Mouse (Mus musculus): ENCODE data around the gene Esf1. TPM values are rescaled to one million over a fixed set of nuclear protein-coding genes. Genes with fewer than 3 reads are reported as not detected.
"Not testable (repeated sequence)": the region's sequence is repeated elsewhere in the genome, so short reads cannot be mapped to it uniquely, and the experiment has no call there.

Gene Esf1
- total RNA-seq, 1 experiment from 2014 or later = 54.8 TPM

DNA sequence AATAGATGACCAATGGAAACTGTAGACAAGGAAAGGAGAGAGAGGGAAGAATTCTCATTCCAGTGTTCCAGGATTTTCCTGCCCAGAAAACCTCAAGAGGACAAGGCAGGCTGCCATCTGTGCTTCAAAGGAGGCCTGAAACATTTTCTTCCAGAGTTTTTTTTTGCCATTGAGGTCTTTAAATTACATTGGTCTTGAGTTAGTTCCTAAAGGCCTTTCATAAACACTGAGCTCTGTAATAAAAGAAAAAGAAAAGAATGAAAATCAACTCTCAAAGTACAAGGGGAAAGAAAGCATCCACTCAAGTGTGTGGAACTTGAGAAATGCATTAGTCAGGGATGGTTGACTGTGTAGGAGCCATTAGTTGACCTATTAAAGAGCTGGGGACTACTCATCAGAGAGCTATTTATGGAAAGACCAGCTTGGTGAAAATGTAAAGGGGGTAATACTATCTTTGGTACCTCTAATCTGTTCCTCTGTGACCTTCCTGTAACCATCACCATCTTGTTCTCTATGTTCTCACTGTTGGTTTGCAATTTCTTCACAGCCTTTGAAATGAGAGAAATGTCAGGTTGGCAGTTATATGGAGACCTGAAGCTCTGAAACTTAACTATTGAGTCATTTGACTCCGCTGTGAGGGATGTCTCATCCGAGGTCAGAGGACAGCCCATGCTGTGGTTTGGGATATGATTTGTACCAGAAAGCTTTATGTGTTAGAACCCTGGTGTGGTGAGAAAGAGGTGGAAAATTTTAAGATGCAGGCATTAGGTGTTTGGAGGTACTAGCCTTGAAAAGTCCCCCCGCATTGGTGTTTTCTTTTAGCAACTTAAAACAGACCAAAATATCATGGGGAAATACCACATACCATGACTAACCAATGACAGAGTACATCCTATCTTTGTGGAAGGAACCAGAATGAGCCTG is 69.6 kb downstream of the Esf1 start:
- ATAC-seq (replicated peaks; ENCODE audit: insufficient number of reproducible peaks, low FRiP score, low TSS enrichment, poor library complexity, severe bottlenecking) = no peak

DNA sequence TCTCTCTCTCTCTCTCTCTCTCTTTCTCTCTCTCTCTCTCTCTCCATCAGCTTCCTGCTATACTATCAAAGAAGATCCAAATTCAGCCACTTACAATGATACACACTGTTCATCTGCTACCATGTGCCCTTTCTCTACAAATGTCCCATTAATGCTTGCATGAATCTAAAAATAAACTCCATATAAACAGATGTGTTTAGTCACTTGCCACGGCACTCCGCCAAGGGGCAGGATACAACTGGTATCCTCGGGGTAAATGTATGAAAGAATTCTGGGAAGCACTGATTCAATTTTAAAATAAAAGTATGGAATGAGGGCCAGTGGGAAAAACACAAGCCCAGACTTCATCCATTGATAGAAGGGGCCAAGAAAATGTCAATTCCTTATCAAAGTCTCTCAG is 70.4 kb downstream of the Esf1 start:
- ATAC-seq (replicated peaks; ENCODE audit: insufficient number of reproducible peaks, low FRiP score, low TSS enrichment, poor library complexity, severe bottlenecking) = no peak

DNA sequence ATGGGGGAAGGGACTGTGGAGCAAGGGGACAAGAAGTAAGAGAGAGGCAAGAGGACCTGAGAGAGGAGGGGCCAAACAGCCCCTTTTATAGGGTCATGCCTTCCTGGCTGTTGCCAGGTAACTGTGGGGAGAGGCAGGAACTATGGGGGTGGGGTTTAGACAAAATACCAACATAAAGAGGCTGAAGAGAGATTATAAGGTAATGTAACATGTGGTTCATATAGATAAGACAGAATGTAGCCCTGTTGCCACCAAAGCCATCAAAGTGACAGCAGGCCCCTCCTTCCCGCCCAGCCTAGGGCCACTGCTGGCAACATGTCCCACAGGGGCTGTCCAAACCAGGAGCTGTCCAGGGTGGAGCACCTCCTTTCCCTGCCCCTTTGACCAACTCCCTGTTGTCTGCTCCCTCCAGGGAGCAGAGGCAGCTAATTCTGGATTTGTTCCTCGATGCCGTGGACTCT is 73.2 kb downstream of the Esf1 start:
- ATAC-seq (replicated peaks; ENCODE audit: insufficient number of reproducible peaks, low FRiP score, low TSS enrichment, poor library complexity, severe bottlenecking) = no peak

DNA sequence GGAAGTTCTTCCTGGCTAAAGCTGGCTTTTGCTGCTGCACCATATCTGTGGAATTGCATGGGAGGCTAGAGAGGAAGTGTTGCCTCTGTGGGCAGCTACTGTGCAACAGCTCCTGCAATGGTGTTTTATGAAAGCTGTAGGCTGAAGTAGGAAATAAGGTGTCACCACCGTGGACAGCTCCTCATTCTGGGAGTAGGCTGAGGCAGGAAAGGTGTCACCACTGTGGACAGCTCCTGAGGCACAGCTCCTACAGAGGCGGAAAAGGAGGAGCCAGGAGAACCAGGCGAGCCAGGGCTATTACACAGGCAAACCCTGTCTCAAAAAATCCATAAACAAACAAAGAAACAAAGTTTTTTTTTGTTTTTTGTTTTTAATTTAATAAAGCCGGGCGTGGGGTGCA is 74.3 kb downstream of the Esf1 start:
- no peak for ATAC-seq (replicated peaks; ENCODE audit: insufficient number of reproducible peaks, low FRiP score, low TSS enrichment, poor library complexity, severe bottlenecking)

DNA sequence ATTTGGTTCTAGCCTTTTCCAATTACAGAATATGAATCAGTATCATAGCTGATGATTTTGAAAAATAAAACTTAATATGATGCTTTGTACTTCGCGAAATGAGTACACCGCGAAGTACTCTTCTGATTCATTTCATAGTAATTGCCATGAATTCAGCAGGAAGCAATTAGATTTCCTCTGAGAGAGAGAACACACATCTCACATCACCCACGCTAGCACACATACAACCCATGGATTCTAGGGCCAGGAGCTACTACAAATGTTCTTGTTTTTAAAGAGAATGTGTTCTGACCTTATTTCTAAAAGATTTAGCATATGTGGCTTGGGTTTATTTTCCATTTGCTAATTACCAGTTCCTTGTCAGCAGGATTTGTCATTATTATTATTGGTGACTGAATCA is 76.9 kb downstream of the Esf1 start:
- no peak for ATAC-seq (replicated peaks; ENCODE audit: insufficient number of reproducible peaks, low FRiP score, low TSS enrichment, poor library complexity, severe bottlenecking)

DNA sequence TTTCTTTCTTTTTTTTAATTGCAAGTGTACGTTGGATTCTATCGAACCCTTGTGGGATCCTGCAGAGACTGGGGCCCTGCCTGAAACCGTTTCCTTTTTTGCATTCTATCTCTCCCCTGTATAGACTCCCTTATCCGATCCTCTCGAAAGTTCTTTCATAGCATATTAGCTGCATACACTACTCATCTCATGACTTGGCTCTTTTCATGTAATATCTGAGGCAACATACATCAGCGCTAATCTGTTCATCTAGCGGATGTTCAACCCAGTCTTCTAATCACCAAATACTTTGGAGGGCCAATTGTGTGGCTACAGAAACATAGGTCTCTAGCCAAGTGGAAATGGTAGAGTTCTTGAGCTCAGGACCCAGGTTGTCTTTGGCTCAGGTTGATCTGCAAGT is 86.1 kb downstream of the Esf1 start:
- ATAC-seq (replicated peaks; ENCODE audit: insufficient number of reproducible peaks, low FRiP score, low TSS enrichment, poor library complexity, severe bottlenecking) = no peak

DNA sequence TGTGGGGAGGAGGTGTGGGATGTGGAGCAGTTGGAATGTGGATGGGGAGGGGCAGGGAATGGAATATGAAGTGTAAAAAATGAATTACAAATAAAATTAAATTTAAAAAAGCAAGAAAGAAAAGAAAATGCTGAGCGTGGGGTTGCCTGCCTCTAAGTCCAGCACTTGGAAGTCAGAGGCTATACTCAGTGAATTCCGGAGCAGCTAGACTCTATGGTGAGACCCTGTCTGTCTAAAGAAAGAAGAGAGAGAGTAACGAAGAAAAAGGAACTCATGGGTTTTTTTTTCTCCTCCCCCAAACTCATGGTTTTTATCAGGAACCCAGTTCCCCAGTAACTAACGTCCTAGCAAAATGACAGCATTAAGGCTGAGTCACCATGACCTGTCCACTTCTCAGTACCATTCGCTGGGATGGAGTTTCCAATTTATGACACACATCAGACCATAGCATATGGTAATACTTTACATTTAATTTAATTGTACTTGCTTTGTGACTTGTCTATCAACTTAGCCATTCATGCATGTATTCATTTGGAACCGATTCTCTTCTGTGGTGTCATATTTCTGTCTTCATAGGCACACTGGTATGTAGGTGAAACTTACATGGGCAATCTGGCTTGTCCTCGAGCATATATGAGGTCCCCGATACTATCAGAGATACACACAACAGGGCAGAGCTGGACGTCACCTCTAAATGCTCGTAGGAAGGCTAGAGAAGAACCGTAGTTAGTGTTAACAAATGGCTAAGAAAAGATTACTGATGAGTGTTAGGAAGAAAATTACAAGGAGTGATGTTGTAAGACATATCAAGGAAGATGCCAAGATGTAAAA is 89.4 kb downstream of the Esf1 start:
- ATAC-seq (replicated peaks; ENCODE audit: insufficient number of reproducible peaks, low FRiP score, low TSS enrichment, poor library complexity, severe bottlenecking) = no peak

DNA sequence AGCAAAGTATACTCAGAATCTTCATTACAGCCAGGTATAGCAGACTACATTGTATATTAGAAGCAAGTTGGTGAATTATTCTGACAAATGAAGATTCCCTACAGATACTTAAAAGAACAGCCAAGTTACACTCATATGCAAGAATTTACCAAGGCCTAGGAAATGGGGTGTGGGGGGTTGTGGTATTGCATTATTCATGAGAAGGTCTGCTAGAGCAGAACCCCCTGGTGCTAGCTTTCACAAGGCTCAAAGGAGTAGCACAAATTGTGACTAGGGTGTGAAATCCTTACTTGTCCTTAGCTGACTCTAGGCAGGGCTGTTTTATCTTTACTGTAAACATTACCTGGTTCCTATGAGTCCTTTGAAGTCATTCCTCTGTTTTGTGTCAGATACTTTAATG is 91.1 kb downstream of the Esf1 start:
- not testable (repeated sequence) for ATAC-seq (replicated peaks; ENCODE audit: insufficient number of reproducible peaks, low FRiP score, low TSS enrichment, poor library complexity, severe bottlenecking)

DNA sequence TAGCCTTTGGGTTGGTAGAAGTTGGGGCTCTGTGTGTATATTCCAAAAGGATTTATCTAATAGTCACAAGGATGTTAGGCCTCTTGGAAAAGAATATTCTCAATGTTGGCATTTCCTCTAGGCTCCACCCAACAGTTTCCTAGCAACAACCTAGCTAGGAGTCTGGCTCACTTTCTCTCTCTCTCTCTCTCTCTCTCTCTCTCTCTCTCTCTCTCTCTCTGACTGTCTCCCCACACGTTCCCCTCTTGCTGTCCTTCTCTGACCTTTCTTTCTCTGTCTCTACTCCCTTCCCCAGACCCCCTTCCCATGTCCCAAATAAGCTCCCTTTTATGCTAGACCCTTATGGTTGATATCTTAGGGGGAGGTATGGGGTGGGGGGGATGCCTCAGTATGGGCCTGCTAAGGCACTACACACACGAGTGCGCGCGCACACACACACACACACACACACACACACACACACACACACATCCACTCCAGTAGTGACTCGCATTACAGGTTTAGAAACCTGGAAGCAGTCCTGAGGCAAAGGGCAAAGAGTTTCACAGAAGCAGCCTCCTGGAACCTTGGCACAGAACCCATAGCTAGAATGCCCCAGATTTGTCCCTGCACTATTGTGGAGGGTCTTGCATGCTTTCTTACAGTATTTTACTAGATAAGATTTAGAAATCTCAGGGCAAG is 91.6 kb downstream of the Esf1 start:
- ATAC-seq (replicated peaks; ENCODE audit: insufficient number of reproducible peaks, low FRiP score, low TSS enrichment, poor library complexity, severe bottlenecking) = no peak

DNA sequence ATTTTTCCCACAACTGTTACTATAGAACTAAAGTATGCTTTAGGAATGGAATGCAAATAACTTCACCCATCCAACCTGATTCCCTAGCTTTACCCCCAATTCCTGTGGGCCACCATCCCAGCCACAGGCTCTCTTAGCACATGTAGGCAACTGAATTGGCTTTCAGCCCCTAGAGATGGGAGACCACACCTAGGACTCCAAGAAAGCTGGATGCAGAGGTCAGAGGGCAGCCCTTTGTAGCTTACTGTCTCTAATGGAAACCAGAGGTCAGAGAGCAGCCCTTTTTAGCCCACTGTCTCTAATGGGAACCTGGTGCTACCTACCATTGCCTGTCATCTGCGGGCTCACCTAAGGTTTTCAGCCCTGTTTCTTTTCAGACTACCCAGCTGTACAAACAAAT is 92.9 kb downstream of the Esf1 start:
- no peak for ATAC-seq (replicated peaks; ENCODE audit: insufficient number of reproducible peaks, low FRiP score, low TSS enrichment, poor library complexity, severe bottlenecking)

DNA sequence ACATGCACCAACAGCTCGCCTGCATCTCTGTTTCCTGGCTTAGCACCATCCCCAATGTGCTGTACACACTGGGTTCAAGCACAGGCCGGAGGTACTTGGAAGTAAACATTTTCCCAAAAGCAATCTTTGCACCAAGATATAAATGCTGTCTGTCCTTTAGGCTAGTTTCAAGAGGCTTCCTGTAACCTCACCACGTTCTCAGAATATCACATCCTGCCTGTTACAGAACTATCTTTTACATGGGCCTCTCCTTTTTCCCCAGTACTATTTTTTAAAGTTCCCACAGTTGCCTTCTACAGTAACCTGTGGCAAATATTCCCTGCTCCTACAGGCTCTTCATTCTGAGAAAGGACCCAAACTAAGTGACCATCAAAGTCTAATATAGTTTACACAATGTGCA is 95.2 kb downstream of the Esf1 start:
- ATAC-seq (replicated peaks; ENCODE audit: insufficient number of reproducible peaks, low FRiP score, low TSS enrichment, poor library complexity, severe bottlenecking) = no peak

Other genes starting within 250 kb of the Esf1 start
- 9.1 to 14.4 TPM (median 11.0 TPM) in 3 replicates for gene Tasp1, start 103.8 kb downstream of the Esf1 start, total RNA-seq (2017)
- not detected in 3 replicates for gene Gm17374, start 18.5 kb downstream of the Esf1 start, total RNA-seq (2017)
- 9.9 to 14.1 TPM (median 13.9 TPM) in 3 replicates for gene Ndufaf5, start 85 bp upstream of the Esf1 start, total RNA-seq (2017)
- gene Sel1l2, start 219.1 kb upstream of the Esf1 start, total RNA-seq (2017) = not detected in 3 replicates
- 1.2 to 7.0 TPM in 2 of 3 replicates, not detected in the other for gene Macrod2, start 224.7 kb upstream of the Esf1 start, total RNA-seq (2017)